ENCODE assay signal across 14 mouse cellular contexts in the genomic region with DNA sequence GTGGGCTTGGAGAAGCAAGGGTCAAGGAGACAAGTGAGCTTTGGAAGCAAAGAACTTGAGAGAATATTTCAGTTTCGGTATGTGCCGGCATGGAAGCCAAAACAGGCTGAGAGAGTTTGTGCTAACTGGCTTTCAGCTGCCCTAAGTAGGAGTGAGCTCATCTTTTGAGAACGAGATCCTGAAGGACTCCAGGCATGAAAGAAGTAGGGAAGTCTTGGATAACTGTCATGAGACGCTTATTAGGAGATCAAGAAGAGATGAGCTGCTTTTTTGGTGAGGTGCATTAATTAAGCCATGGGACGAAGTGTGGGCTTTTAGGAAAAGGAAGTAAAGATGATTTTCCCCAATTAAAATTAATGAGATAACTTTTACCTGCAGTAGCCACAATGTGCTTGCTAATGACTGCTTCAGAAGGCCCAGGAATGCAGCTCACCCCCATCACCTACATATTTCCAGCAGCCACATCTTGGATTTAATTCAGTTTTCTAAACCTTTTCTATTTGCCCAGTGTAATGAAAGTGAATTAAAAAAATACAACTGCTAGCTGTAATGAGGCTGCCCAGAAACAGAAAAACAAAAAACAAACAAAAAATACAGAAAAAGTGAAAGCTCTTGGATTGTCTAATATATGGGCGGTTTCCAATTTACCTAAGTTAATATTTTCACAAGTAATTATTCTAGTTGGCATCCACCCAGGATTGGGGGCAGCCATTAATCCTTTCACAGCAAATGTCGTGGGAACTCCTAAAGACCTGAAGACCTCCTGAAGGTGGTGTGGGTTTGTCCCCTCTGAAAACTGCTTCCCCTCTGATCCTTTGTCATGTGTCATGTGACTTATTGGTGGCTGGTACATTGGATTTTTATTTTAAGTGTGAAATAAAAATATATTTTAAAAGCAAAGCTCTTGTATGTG.
"Had no signal": no experiment of that assay in that cellular context is flagged by ENCODE, and none has a peak within 500 bp of the region (broad histone marks: within the 10 kb centered on the region; RNA-seq: fewer than 3 reads in every experiment).

No protein-coding gene starts in this region.

- H3K36me3 ChIP-seq: limb, embryonic 15.5 days; liver, embryonic 12.5 days; neural tube, embryonic 15.5 days; stomach, embryonic 15.5 days had no signal

- DNase-seq: kidney, postnatal 25 days; layer of hippocampus, adult 9-11 months; layer of hippocampus, postnatal 36 days; lung, embryonic 14.5 days; lung, postnatal 10 days; lung, postnatal 4 days; right cerebral cortex, postnatal 4 days; thymus, adult 2 months; thymus, postnatal 25 days had no signal

- H3K4me2 ChIP-seq: limb, embryonic 15.5 days; liver, embryonic 12.5 days; lung, embryonic 14.5 days; midbrain, embryonic 11.5 days; neural tube, embryonic 15.5 days; stomach, embryonic 15.5 days had no signal

- H3K27me3 ChIP-seq: limb, embryonic 15.5 days; liver, embryonic 12.5 days; neural tube, embryonic 15.5 days; stomach, embryonic 15.5 days had no signal

- H3K9ac ChIP-seq: limb, embryonic 15.5 days; liver, embryonic 12.5 days; lung, embryonic 14.5 days; neural tube, embryonic 15.5 days; stomach, embryonic 15.5 days had no signal

- H3K4me1 ChIP-seq: limb, embryonic 15.5 days; liver, embryonic 12.5 days; neural tube, embryonic 15.5 days; stomach, embryonic 15.5 days had no signal

- H3K27ac ChIP-seq: limb, embryonic 15.5 days; liver, embryonic 12.5 days; neural tube, embryonic 15.5 days; stomach, embryonic 15.5 days had no signal

- ATAC-seq: liver, embryonic 12.5 days had no signal

- H3K9me3 ChIP-seq: limb, embryonic 15.5 days; liver, embryonic 12.5 days; neural tube, embryonic 15.5 days; stomach, embryonic 15.5 days had no signal

- H3K4me3 ChIP-seq: limb, embryonic 15.5 days; liver, embryonic 12.5 days; neural tube, embryonic 15.5 days; stomach, embryonic 15.5 days had no signal
